ENCODE assay signal across 8 mouse cellular contexts in genomic region chr11:83440081-83441064, GRCm38 (mm10). TPM values are rescaled to one million over a fixed set of nuclear protein-coding genes. Genes with fewer than 3 reads are reported as not detected.
DNase-seq lines count a peak whose midpoint lies in the region; ATAC-seq and TF ChIP-seq lines count a peak whose summit lies in the region.

No protein-coding gene starts in this region.

- H3K36me3 ChIP-seq in hindbrain, embryonic 16.5 days (ENCODE audit: control insufficient read depth, insufficient read depth, low read length): no peaks in the 10 kb centered on the region

- WGBS in hindbrain, embryonic 16.5 days: 2% methylated on average over 44 of the region's 75 CpGs

- peak; percentile 97 for TF ChIP-seq CTCF in gastrocnemius, adult 2 months (IDR thresholded peaks at IDR 0.05)

- peak overlapping the region; percentile 86 for H3K4me3 ChIP-seq in gastrocnemius, adult 2 months
- H3K4me3 ChIP-seq in hindbrain, embryonic 16.5 days (ENCODE audit: low read length): peak overlapping the region; percentile 69

- H3K4me2 ChIP-seq in hindbrain, embryonic 16.5 days (ENCODE audit: low read length): peak overlapping the region; percentile 94

- ATAC-seq in activated CD4-positive, CD25-positive, alpha-beta regulatory T cell, adult 4 months: peak; percentile 90
- peak; percentile 96 for ATAC-seq in hindbrain, embryonic 16.5 days

- peak overlapping the region; percentile 70 for H3K9ac ChIP-seq in hindbrain, embryonic 16.5 days (ENCODE audit: low read depth, low read length)

- peaks cover 33% of the 10 kb centered on the region for H3K27me3 ChIP-seq in hindbrain, embryonic 16.5 days (replicated peaks; ENCODE audit: control insufficient read depth, insufficient read depth, low read length)

- DNase-seq in cerebellum, postnatal 4 days (ENCODE audit: low spot score in 2 of 2): peak; percentile 83 to 90
- DNase-seq in gastrocnemius, adult 2 months: peak; percentile 90
- peak; percentile 77 for DNase-seq in left cerebral cortex, adult 11 months (ENCODE audit: low spot score)
- peak; percentile 89 for DNase-seq in lung, postnatal 4 days
- DNase-seq in retina, postnatal 1 day: peak; percentile 95
- DNase-seq in thymus, postnatal 4 days: peak; percentile 92

- peak overlapping the region; percentile 66 for H3K27ac ChIP-seq in gastrocnemius, adult 2 months
- H3K27ac ChIP-seq in hindbrain, embryonic 16.5 days (ENCODE audit: low read depth, low read length): 0 out of 2 replicates have a peak overlapping the region, but pooled peaks have one; percentile 12

- H3K4me1 ChIP-seq in hindbrain, embryonic 16.5 days (ENCODE audit: control insufficient read depth, insufficient read depth, low read depth, low read length): peaks cover 5% of the 10 kb centered on the region

- intact Hi-C loops in gastrocnemius, adult 2 months (cut with DNase I): loop anchor here (1.0 kb wide), 1 partner anchor 32 kb away; no protein-coding TSS in a partner anchor

- H3K9me3 ChIP-seq in hindbrain, embryonic 16.5 days (ENCODE audit: control insufficient read depth, low read length): no peaks in the 10 kb centered on the region

RNA-seq across cellular contexts. Expression of gene 1700020L24Rik, which starts 2.9 kb away (rescaled TPM):
- polyA plus RNA-seq in activated CD4-positive, CD25-positive, alpha-beta regulatory T cell, adult 4 months (2017; shearing (Covaris generic)): under 1 TPM; 0.71 to 0.92 TPM
- not detected for total RNA-seq in gastrocnemius, adult 2 months (2021)
- 0.50 and 0.56 TPM in 2 replicates for polyA plus RNA-seq in hindbrain, embryonic 16.5 days (2015; fragmentation: Nextera tagmentation; extraction: Ambion mirVana)

RNA-seq across cellular contexts. Expression of gene Gas2l2, which starts 11.1 kb away (rescaled TPM):
- polyA plus RNA-seq in activated CD4-positive, CD25-positive, alpha-beta regulatory T cell, adult 4 months (2017; shearing (Covaris generic)): not detected
- total RNA-seq in gastrocnemius, adult 2 months (2021): not detected
- 0.92 and 1.2 TPM in 2 replicates for polyA plus RNA-seq in hindbrain, embryonic 16.5 days (2015; fragmentation: Nextera tagmentation; extraction: Ambion mirVana)

RNA-seq across cellular contexts. Expression of gene Mmp28, which starts 22.5 kb away (rescaled TPM):
- not detected for polyA plus RNA-seq in activated CD4-positive, CD25-positive, alpha-beta regulatory T cell, adult 4 months (2017; shearing (Covaris generic))
- 1 to 10 TPM; 1.9 to 3.2 TPM for total RNA-seq in gastrocnemius, adult 2 months (2021)
- 3.2 and 3.4 TPM in 2 replicates for polyA plus RNA-seq in hindbrain, embryonic 16.5 days (2015; fragmentation: Nextera tagmentation; extraction: Ambion mirVana)

RNA-seq across cellular contexts. Expression of gene Rasl10b, which starts 31.4 kb away (rescaled TPM):
- polyA plus RNA-seq in activated CD4-positive, CD25-positive, alpha-beta regulatory T cell, adult 4 months (2017; shearing (Covaris generic)): not detected
- total RNA-seq in gastrocnemius, adult 2 months (2021): under 1 TPM; 0.36 to 0.50 TPM
- 15.1 and 32.7 TPM in 2 replicates for polyA plus RNA-seq in hindbrain, embryonic 16.5 days (2015; fragmentation: Nextera tagmentation; extraction: Ambion mirVana)

RNA-seq across cellular contexts. Expression of gene Taf15, which starts 32.5 kb away (rescaled TPM):
- 10 to 100 TPM; 10.8 to 12.5 TPM for polyA plus RNA-seq in activated CD4-positive, CD25-positive, alpha-beta regulatory T cell, adult 4 months (2017; shearing (Covaris generic))
- total RNA-seq in gastrocnemius, adult 2 months (2021): 10 to 100 TPM; 27.1 to 30.5 TPM
- 7.3 and 9.4 TPM in 2 replicates for polyA plus RNA-seq in hindbrain, embryonic 16.5 days (2015; fragmentation: Nextera tagmentation; extraction: Ambion mirVana)

Comparison
In these comparisons a context has a peak if more than half of its experiments do, and no peak if none do; other contexts are left out.
1. Peak in every context shown above with its lines: DNase-seq, ATAC-seq, H3K4me3 ChIP-seq and H3K27ac ChIP-seq.